Mouse (Mus musculus): ENCODE data around the gene Dusp3. TPM values are rescaled to one million over a fixed set of nuclear protein-coding genes. Genes with fewer than 3 reads are reported as not detected.

The Dusp3 gene
- total and polyA plus RNA-seq, 3 experiments: 18.4 to 35.5 (median 29.8) TPM

DNA sequence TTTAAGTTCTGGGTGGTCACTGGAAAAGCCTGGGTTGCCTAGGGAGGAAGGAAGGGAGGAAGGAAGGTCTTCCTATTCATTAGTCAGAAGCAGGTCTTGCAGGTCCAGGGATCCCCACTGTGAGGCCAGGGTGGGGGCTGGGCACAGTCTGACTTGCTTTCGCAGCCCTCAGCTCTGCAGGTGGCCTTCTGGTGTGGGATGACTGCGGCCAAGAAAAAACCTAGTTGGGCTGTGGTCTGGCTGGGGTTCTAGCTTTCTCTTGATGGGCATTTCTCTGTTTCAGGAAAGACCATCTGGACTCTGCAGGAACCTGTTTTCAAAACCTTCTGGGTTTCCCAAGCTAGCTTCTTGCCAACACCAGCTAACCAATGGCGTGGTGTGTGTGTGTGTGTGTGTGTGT, 43.8 kb downstream of the Dusp3 start:
- no peaks in the 10 kb centered on the region for H3K9me3 ChIP-seq (replicated peaks; ENCODE audit: insufficient read depth, low read length)
- no peak for DNase-seq (ENCODE audit: low read depth, low spot score)
- TF ChIP-seq MAX (IDR thresholded peaks at IDR 0.05; ENCODE audit: low read length) (no peak), KAT2A (conservative IDR thresholded peaks at IDR 0.05; ENCODE audit: low read depth, low read length) (no peak), ZC3H11A (IDR thresholded peaks at IDR 0.05; ENCODE audit: low read depth, low read length) (no peak), UBTF (IDR thresholded peaks at IDR 0.05; ENCODE audit: borderline replicate concordance, insufficient read depth, low read depth, low read length) (no peak), RAD21 (IDR thresholded peaks at IDR 0.05; ENCODE audit: low read depth, low read length) (no peak), ZNF384 (IDR thresholded peaks at IDR 0.05; ENCODE audit: low read depth, low read length) (no peak), ETS1 (IDR thresholded peaks at IDR 0.05; ENCODE audit: low read depth, low read length) (no peak), JUND (IDR thresholded peaks at IDR 0.05; ENCODE audit: low read depth, low read length) (no peak), ELF1 (IDR thresholded peaks at IDR 0.05; ENCODE audit: low read depth, low read length) (no peak)
- no peak overlapping the region for H3K9ac ChIP-seq (ENCODE audit: control insufficient read depth, low read depth, low read length, poor library complexity, severe bottlenecking)
- peaks cover 5% of the 10 kb centered on the region in 2 experiments for H3K27me3 ChIP-seq (ENCODE audit: control insufficient read depth in 1 of 2, insufficient read depth in 2 of 2, low read length in 2 of 2)
- H3K79me2 ChIP-seq (ENCODE audit: control insufficient read depth, insufficient read depth, low read length, poor library complexity): no peaks in the 10 kb centered on the region
- H3K4me3 ChIP-seq (ENCODE audit: control insufficient read depth in 1 of 2, insufficient read depth in 1 of 2, low read depth in 2 of 2, low read length in 2 of 2): no peak overlapping the region
- H3K36me3 ChIP-seq (ENCODE audit: control insufficient read depth in 1 of 2, insufficient read depth in 2 of 2, low read length in 2 of 2): no peaks in the 10 kb centered on the region
- H3K27ac ChIP-seq (ENCODE audit: control insufficient read depth, low read depth, low read length): no peak overlapping the region
- no peaks in the 10 kb centered on the region for H3K4me1 ChIP-seq (ENCODE audit: control insufficient read depth in 1 of 2, insufficient read depth in 2 of 2, low read length in 2 of 2)

DNA sequence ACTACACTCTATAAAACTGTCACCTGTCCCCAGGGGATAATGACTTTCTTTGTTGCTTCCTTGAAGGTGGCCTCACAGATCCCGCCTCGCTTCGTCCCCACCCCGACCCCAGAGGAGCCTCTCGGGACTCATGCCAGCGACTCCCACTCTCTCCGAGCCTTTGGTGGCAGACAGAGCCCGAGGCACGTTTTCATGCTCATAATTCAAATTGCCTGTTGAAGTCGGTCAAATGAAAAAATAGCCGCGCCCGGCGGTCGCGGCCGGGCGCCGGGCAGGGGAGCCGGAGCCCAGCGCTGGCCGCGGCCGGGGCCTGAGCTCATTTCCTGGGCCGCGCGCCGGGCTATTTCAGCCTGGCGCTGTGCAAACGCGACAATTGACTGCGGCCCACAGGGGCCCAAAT, 49.7 kb downstream of the Dusp3 start:
- no peak for DNase-seq (ENCODE audit: low read depth, low spot score)
- peaks cover 5% of the 10 kb centered on the region in 2 experiments for H3K27me3 ChIP-seq (ENCODE audit: control insufficient read depth in 1 of 2, insufficient read depth in 2 of 2, low read length in 2 of 2)
- no peak overlapping the region for H3K4me3 ChIP-seq (ENCODE audit: control insufficient read depth in 1 of 2, insufficient read depth in 1 of 2, low read depth in 2 of 2, low read length in 2 of 2)

GRCm38 (mm10) chr11:101936421-101936820, 50.4 kb downstream of the Dusp3 start:
- H3K27me3 ChIP-seq (ENCODE audit: control insufficient read depth in 1 of 2, insufficient read depth in 2 of 2, low read length in 2 of 2): peaks cover 5% of the 10 kb centered on the region in 2 experiments
- H3K36me3 ChIP-seq (ENCODE audit: control insufficient read depth in 1 of 2, insufficient read depth in 2 of 2, low read length in 2 of 2): peaks cover 0 to 6% of the 10 kb centered on the region in 2 experiments; a peak in 2 of 4 replicates
- no peak overlapping the region for H3K4me3 ChIP-seq (ENCODE audit: control insufficient read depth in 1 of 2, insufficient read depth in 1 of 2, low read depth in 2 of 2, low read length in 2 of 2)
- H3K9me3 ChIP-seq (replicated peaks; ENCODE audit: insufficient read depth, low read length): no peaks in the 10 kb centered on the region
- H3K27ac ChIP-seq (ENCODE audit: control insufficient read depth, low read depth, low read length): no peak overlapping the region
- TF ChIP-seq HCFC1 (IDR thresholded peaks at IDR 0.05; ENCODE audit: low read depth, low read length) (no peak), ZC3H11A (IDR thresholded peaks at IDR 0.05; ENCODE audit: low read depth, low read length) (no peak), NRF1 (IDR thresholded peaks at IDR 0.05; ENCODE audit: insufficient read depth, low read depth, low read length, poor library complexity, severe bottlenecking) (no peak), BHLHE40 (IDR thresholded peaks at IDR 0.05; ENCODE audit: borderline replicate concordance, low read depth, low read length) (no peak), MYB (IDR thresholded peaks at IDR 0.05; ENCODE audit: low read depth, low read length) (no peak), ELF1 (IDR thresholded peaks at IDR 0.05; ENCODE audit: low read depth, low read length) (no peak), CHD1 (IDR thresholded peaks at IDR 0.05; ENCODE audit: low read depth, low read length) (no peak), POLR2AphosphoS5 (IDR thresholded peaks at IDR 0.05; ENCODE audit: borderline replicate concordance, low read depth, low read length) (no peak), NELFE (IDR thresholded peaks at IDR 0.05; ENCODE audit: low read depth, low read length) (no peak), ZMIZ1 (IDR thresholded peaks at IDR 0.05; ENCODE audit: low read depth, low read length) (no peak), MAZ (IDR thresholded peaks at IDR 0.05; ENCODE audit: low read depth, low read length) (no peak), RCOR1 (IDR thresholded peaks at IDR 0.05; ENCODE audit: low read depth, low read length) (no peak)
- H3K9ac ChIP-seq (ENCODE audit: control insufficient read depth, low read depth, low read length, poor library complexity, severe bottlenecking): no peak overlapping the region
- H3K79me2 ChIP-seq (ENCODE audit: control insufficient read depth, insufficient read depth, low read length, poor library complexity): no peaks in the 10 kb centered on the region
- H3K4me1 ChIP-seq (ENCODE audit: control insufficient read depth in 1 of 2, insufficient read depth in 2 of 2, low read length in 2 of 2): peaks cover 4 to 9% of the 10 kb centered on the region in 2 experiments
- DNase-seq (ENCODE audit: low read depth, low spot score): peak; percentile 24

More for the DNA sequence above, 49.7 kb downstream of the Dusp3 start:
- H3K9me3 ChIP-seq (replicated peaks; ENCODE audit: insufficient read depth, low read length): no peaks in the 10 kb centered on the region
- TF ChIP-seq CHD2 (IDR thresholded peaks at IDR 0.05; ENCODE audit: low read length) (no peak), ZNF384 (IDR thresholded peaks at IDR 0.05; ENCODE audit: low read depth, low read length) (no peak), MEF2A (IDR thresholded peaks at IDR 0.05; ENCODE audit: extremely low read depth, insufficient replicate concordance, low read depth, low read length, poor library complexity, severe bottlenecking) (no peak), TBP (IDR thresholded peaks at IDR 0.05; ENCODE audit: low read depth, low read length) (no peak), NRF1 (IDR thresholded peaks at IDR 0.05; ENCODE audit: insufficient read depth, low read depth, low read length, poor library complexity, severe bottlenecking) (no peak), EP300 (IDR thresholded peaks at IDR 0.05; ENCODE audit: low read depth in 1 of 2, low read length in 2 of 2) (no peak), POLR2AphosphoS2 (IDR thresholded peaks at IDR 0.05; ENCODE audit: low read length) (no peak)
- no peak overlapping the region for H3K27ac ChIP-seq (ENCODE audit: control insufficient read depth, low read depth, low read length)
- H3K79me2 ChIP-seq (ENCODE audit: control insufficient read depth, insufficient read depth, low read length, poor library complexity): no peaks in the 10 kb centered on the region
- H3K4me1 ChIP-seq (ENCODE audit: control insufficient read depth in 1 of 2, insufficient read depth in 2 of 2, low read length in 2 of 2): peaks cover 4 to 9% of the 10 kb centered on the region in 2 experiments
- H3K36me3 ChIP-seq (ENCODE audit: control insufficient read depth in 1 of 2, insufficient read depth in 2 of 2, low read length in 2 of 2): peaks cover 0 to 6% of the 10 kb centered on the region in 2 experiments; a peak in 2 of 4 replicates
- no peak overlapping the region for H3K9ac ChIP-seq (ENCODE audit: control insufficient read depth, low read depth, low read length, poor library complexity, severe bottlenecking)

All from MEL (cell line).